Mouse (Mus musculus): ENCODE measurements around the gene Olfr1066.
"Not testable (repeated sequence)": the region's sequence is repeated elsewhere in the genome, so short reads cannot be mapped to it uniquely, and the experiment has no call there.

Gene Olfr1066

GRCm38 (mm10) chr2:86456169-86456568 lies at the start of gene Olfr1066:
TSS of gene Olfr1066 (minus strand) at chr2:86456269.
- no peak for DNase-seq

GRCm38 (mm10) chr2:86487286-86487685 lies 31.2 kb upstream of the Olfr1066 start, which contains the start of gene Olfr228:
TSS of gene Olfr228 (minus strand) at chr2:86487386.
- DNase-seq, result no peak

GRCm38 (mm10) chr2:86464442-86465109 lies 8.5 kb upstream of the Olfr1066 start:
- DNase-seq, result peak; percentile 22

GRCm38 (mm10) chr2:86460434-86460833 lies 4.4 kb upstream of the Olfr1066 start:
- DNase-seq, result no peak

- not testable (repeated sequence) for DNase-seq
Observed at GRCm38 (mm10) chr2:86450491-86450890, 5.6 kb downstream of the Olfr1066 start, which contains the start of gene Olfr1065. TSS of gene Olfr1065 (minus strand) at chr2:86450591.

GRCm38 (mm10) chr2:86442101-86442500 lies 14.0 kb downstream of the Olfr1066 start:
- not testable (repeated sequence) for DNase-seq

- DNase-seq, result not testable (repeated sequence)
Observed at GRCm38 (mm10) chr2:86428511-86428910, 27.6 kb downstream of the Olfr1066 start.

- not testable (repeated sequence) for DNase-seq
Observed at GRCm38 (mm10) chr2:86426649-86427048, 29.4 kb downstream of the Olfr1066 start, which contains the start of gene Olfr1062. TSS of gene Olfr1062 (minus strand) at chr2:86426749.

GRCm38 (mm10) chr2:86413950-86414349 lies 42.1 kb downstream of the Olfr1066 start, which contains the start of gene Olfr1061:
TSS of gene Olfr1061 (minus strand) at chr2:86414050.
- DNase-seq, result no peak
